Mouse (Mus musculus): Measurements from ENCODE around the gene Nae1. TPM values are rescaled to one million over a fixed set of nuclear protein-coding genes. Genes with fewer than 3 reads are reported as not detected.
A peak's percentile ranks its signal among the peaks of the same experiment; 100 is the strongest.

Nae1 gene
- total RNA-seq, 2 experiments from 2014 or later = 27.2 to 31.8 TPM

GRCm38 (mm10) chr8:104534779-104535141 lies 323 bp upstream of the Nae1 start:
- intact Hi-C loops (cut with DNase I) = loop anchor here (1.0 to 2.0 kb wide), 2 partner anchors 37 to 92 kb away; partner anchors contain the start of gene Dync1li2
- DNase-seq = peak in 1 of 2 experiments; percentile 48

GRCm38 (mm10) chr8:104533551-104533950 lies 886 bp downstream of the Nae1 start:
- intact Hi-C loops (cut with DNase I) = no loop called here
- no peak for DNase-seq

- intact Hi-C loops (cut with DNase I) = no loop called here
- DNase-seq = no peak
Observed at GRCm38 (mm10) chr8:104529671-104530070, 4.8 kb downstream of the Nae1 start.

DNA sequence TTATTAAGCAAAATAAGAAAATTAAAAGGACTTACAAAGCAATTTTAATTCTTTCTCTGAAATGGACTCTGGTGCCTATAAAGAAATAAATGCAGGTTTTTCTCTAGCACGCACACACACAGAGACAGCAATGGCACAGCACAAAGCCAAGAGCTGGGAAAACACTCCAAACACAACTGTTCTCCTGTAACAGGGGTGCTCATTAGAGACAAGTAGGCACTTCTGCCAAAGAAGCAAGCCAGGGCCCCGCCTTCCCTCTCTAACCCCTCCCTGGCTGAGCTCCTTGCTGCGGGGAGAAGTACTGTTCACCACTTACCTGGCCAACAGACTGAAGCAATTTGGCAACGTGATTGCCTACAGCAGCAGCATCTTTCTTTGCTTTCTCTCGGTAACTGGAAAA lies 16.6 kb downstream of the Nae1 start:
- intact Hi-C loops (cut with DNase I) = no loop called here
- DNase-seq = no peak

DNA sequence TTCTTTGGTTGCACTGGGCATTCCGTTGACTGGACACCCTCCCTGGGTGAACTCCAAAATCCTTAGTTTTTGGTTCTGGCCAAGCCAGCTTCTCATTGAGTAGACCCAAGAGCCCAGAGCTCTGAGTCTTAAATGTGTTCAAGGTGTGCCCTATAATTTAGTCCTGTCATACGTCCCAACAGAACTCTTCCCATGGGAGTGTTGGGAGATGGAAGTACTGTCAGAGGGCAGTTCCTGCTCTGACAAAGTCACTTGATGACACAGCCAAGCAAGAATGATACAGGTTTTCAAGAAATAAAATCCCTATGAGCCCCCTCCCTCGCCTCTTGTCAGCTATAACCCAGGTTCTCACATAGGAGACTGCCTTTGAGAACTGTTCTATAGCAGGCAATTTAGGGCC lies 24.3 kb downstream of the Nae1 start:
- intact Hi-C loops (cut with DNase I) = no loop called here

GRCm38 (mm10) chr8:104509061-104510006 lies 25.1 kb downstream of the Nae1 start, which contains the start of gene Terb1:
Gene Terb1 (minus strand): TSS chr8:104509910.
- intact Hi-C loops (cut with DNase I) = no loop called here
- DNase-seq = peak; percentile 7 to 14

More for the DNA sequence above, 24.3 kb downstream of the Nae1 start:
- DNase-seq = no peak

GRCm38 (mm10) chr8:104479091-104479490 lies 55.3 kb downstream of the Nae1 start:
- intact Hi-C loops (cut with DNase I) = no loop called here
- no peak for DNase-seq

DNA sequence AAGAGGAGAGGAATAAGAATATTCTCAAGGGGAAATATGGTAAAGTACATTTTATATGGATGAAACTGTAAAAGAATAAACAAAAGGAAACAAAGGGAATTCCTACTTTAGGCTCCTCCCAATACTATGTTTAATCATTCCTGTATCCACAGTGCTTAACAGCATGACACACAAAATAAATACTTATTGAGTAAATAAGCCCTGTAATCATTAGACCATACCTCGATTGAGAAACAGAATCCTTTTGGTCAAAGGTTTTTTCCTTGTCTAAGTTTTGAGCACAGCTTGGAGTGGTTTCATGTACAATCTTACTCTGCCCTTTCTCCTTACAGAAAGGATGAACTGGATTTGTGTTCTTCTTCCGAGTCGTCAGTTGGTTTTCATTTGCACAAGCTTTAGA lies 62.0 kb downstream of the Nae1 start:
- intact Hi-C loops (cut with DNase I) = no loop called here
- DNase-seq = no peak

DNA sequence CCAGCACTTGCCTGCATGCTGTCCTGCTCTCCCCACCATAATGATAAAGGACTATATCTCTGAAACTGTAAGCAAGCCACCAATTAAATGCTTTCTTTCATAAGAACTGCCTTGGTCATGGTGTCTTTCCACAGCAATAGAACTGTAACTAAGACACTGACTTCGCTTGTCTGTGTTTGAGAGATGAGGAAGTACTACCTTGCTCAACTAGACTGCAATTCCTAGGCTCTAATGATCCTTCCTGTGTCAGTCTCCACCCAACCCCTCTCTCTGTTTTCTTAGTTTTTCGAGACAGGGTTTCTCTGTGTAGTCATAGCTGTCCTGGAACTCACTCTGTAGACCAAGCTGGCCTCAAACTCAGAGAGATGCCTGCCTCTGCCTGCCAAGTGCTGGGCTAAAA lies 67.0 kb downstream of the Nae1 start:
- intact Hi-C loops (cut with DNase I) = no loop called here

More for the DNA sequence above, 67.0 kb downstream of the Nae1 start:
- DNase-seq = no peak

Other genes starting within 250 kb of the Nae1 start
- not detected for gene Cmtm2a, start 241.5 kb downstream of the Nae1 start, total RNA-seq (2021)
- gene Gm45711, start 224.6 kb downstream of the Nae1 start, total RNA-seq (2021) = not detected
- not detected for gene Cmtm1, start 224.5 kb downstream of the Nae1 start, total RNA-seq (2021)
- gene Gm11020, start 213.1 kb downstream of the Nae1 start, total RNA-seq (2021) = not detected
- gene Cmtm2b, start 212.4 kb downstream of the Nae1 start, total RNA-seq (2021) = not detected
- 10 to 100 TPM; 14.4 to 15.7 TPM for gene Cmtm3, start 195.2 kb downstream of the Nae1 start, total RNA-seq (2021)
- gene Cmtm4, start 138.8 kb downstream of the Nae1 start, total RNA-seq (2021) = 10 to 100 TPM; 11.0 to 12.0 TPM
- gene Dync1li2, start 91.6 kb downstream of the Nae1 start, total RNA-seq (2021) = 100 to 1,000 TPM; 104 to 112 TPM
- not detected for gene Terb1, start 24.7 kb downstream of the Nae1 start, total RNA-seq (2021)
- gene Car7, start 52 bp upstream of the Nae1 start, total RNA-seq (2021) = 1 to 10 TPM; 2.5 to 2.8 TPM
- 10 to 100 TPM; 28.1 to 29.8 TPM for gene Pdp2, start 56.8 kb upstream of the Nae1 start, total RNA-seq (2021)
- 1 to 10 TPM; 3.1 TPM for gene Cdh16, start 89.8 kb upstream of the Nae1 start, total RNA-seq (2021)
- 100 to 1,000 TPM; 355 to 387 TPM for gene Rrad, start 96.7 kb upstream of the Nae1 start, total RNA-seq (2021)
- 10 to 100 TPM; 61.2 to 67.6 TPM for gene Ciao2b, start 107.3 kb upstream of the Nae1 start, total RNA-seq (2021)
- not detected for gene Ces2a, start 199.4 kb upstream of the Nae1 start, total RNA-seq (2021)

Measured in heart, postnatal 36 days (tissue).